Mouse (Mus musculus) ZHBTc4 (cell line): ENCODE measurements at regions not wholly inside any gene's neighbourhood (a gene's known extent, or its start where the extent isn't known, plus 50 kb on each side); places are given as distances from the start of the nearest gene placed in this dataset.
"Not testable (repeated sequence)": the region's sequence is repeated elsewhere in the genome, so short reads cannot be mapped to it uniquely, and the experiment has no call there.

Experiments used
- DNase-seq: peaks from one replicate; pipeline ENCODE4 v3.0.0-alpha.2; 2011; ENCODE audit warnings: low read depth, low spot score

DNA sequence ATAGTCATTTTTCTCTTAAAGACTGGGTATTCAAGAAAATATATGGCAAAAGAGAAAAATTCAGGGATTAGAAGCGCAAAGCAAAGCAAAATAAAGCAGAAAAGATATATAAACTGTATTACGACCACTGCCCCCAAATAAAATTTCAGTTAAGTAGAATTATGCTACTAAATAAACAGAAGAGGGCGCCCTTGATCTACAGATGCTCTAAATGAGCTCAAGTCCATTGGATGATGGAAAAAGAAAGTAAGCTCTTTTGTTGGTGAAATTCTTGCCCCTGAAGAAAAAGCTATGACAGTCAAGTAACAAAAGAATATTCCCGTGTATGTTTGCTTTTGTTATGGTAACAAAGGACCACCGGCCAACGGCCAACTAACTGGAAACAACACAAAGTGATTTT is 165.5 kb upstream of the Stk26 start:
- peak; percentile 47 for DNase-seq

DNA sequence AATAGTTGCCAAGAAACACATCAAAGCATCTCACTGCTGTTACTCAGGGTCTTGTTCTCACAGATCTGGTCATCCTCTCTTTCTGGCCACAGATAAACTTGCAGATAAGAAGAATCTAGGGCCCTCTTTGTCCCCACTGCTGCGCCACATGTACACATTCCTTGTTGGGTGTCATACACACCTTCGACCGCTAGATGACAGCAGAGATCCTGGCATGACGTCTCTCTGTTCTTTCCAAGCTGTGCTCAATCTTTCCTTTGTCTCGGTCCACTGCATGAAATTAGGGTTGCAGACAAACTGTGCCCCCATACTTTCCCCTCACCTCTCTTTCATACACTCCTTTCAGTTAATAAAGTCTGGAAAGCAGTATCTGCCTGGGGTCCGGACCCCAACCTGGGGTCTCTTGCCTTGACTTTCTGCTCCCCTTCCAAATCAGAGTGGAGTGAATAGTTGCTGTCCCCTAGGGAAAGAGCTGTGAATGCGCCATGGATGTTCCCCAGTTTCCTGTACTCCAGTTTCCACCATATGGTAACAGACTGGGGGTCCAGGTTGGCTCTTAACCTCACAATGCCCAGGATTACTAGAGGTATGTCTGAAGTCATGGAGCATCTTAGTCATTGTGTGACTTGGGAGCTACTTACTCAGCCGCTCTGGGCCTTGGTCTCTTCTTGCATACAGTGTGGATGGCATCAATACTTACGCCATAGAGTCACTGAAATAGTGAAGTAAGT is 182.8 kb upstream of the Stk26 start:
- peak; percentile 61 for DNase-seq

DNA sequence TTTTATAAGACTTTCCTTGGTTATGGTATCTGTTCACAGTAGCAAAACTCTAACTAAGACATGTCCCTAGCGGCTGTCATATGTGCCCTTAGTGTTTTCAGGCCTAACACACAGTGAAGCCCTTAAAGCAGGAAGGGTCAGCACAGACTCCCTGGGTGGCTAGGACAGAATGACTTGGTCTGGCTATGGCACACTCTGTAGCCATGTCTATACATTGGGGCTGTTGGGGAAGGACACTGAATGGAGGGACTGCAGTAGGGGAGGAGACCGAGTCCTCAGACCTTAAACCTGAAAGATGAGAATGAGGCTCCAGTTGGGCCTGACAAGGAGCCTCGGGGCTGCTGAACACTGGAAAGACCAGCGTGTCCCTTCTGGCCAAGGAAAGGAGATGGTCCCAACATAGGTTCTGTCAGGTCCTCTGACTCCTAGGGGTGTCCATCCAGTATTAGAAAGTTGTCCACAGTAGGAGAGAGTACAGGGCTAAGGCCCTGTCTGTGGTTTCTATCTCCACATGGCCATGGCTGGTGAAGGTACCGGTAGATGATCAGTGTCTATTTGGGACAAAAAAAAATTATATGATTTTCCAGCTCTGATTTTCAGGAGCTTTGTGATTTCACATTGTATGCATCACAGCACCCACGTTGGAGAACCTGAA is 183.5 kb upstream of the Stk26 start:
- DNase-seq, result no peak

DNA sequence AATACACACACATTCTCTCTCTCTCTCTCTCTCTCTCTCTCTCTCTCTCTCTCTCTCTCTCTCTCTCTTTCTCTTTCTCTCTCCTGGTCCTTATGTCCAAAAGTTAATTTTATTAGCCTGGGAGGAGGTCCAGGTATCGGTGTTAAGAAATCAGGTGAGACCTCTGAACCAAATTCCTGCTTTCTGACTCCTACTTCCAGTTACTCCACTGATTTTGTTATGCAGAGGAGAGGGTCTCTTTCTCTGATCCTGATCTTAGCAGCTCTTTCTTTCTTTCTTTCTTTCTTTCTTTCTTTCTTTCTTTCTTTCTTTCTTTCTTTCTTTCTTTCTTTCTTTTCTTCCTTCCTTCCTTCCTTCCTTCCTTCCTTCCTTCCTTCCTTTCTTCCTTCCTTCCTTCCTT is 185.5 kb upstream of the Stk26 start:
- DNase-seq, result not testable (repeated sequence)

DNA sequence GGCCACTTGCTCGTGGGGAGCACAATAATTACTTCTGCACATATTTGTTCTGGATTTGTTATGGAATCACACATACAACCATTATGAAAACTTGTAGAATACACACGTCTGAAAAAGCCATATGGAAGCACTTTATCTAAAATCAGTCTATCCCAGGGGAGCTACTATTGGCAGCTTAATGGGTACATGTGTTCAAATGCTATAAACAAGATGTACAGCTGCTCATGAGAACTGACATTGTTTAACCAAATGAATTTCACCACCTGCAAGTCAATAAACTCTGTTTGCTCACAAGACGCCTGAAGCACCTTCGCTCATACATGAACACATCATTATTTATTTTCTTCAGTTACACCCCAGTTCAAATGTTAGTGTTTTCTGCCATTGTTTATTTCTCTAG is 199.5 kb upstream of the Stk26 start:
- DNase-seq, result no peak

DNA sequence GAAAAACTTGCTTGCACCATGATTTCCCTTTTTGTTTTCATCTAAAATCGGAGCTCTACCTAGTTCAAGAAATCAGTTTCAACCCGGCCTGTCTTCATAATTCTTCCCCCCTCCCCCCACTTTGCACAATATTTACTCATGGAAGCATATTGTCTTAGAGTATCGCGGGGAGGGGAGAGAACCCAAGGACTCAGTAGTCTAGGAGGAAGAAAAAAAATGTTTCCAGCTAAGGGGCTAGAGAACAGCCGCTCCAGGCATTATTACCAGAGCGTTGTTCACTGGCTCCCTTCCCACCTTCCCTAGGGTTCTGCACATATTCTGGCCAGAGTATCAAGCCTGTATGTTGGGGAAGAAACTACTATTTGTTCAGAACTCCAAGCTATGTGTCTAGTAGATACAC is 205.2 kb upstream of the Stk26 start:
- no peak for DNase-seq

DNA sequence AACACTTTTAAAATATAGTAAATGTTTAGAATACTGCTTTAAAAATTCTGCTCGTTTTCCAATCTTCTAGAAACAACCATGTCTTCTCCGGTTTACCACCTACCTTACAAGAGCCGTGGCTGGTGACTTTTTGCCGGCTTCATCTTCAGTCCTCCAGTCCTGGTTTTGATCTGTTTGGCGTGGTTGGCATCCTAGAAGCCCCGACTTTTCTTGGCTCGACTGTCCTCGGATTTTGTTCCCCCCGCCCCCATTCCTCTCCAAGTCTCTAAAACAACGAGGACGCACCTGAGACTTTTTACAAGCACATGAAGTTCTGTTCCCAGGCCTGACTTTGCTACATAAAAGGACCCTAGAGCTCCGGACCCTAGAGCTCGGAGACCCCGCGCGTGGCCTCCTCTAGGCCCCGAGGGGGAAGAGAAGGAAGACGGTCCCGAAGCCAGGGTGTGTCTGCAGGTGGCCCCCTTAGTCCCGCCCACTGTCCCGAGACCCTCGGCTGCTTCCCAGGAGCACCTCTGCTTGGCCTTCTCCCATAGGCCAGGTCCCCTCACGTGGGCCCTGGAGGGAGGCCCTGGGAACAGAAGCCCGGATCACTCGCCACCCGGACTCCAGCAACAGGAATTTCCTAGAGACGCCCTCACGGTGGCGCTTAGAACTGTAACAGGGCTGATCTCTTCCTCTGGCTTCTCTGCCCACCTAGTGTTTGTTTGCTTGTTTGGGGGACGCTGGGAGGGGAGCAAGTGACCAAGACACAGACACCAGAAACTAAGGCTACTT is 205.8 kb upstream of the Stk26 start:
- DNase-seq, result peak; percentile 95

DNA sequence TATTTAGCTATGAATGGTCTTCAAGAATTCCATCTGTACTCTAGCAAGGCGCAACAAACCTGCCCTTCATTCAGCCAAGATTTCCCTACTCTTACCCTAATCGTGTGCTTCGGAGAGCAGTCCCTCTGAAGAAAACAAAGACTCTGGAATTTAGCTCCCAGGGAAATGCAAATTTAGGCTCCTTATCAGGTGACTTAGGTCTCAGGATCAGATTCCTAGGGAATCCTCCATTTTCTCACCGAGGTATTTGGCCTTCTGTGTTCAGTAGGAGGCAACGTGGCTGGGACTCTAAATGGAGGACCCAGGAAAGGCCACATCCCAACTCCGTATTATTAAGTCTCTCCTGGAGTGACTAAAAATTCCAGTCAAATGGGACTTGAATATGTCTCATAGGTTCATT is 204.2 kb upstream of the Olfr1324 start:
- DNase-seq, result peak; percentile 76

DNA sequence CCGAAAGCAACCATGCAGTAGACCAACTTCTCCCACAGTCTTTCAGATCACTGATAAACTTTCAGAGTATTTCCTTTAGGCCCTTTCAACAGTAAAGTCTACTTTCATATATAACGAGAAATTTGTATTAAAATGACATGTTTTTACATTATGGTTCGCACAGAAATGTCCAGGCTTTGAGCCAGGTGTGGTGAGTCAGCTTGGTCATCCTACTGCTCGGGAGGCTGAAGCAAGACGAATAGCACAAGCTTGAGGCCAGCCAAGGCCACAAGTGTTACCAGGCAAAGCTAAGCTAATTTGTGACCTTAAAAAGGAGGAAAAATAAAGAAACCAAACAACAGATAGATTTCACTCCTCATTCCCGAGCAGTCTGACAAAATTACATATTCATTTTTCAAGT is 197.0 kb upstream of the Olfr1324 start:
- no peak for DNase-seq

DNA sequence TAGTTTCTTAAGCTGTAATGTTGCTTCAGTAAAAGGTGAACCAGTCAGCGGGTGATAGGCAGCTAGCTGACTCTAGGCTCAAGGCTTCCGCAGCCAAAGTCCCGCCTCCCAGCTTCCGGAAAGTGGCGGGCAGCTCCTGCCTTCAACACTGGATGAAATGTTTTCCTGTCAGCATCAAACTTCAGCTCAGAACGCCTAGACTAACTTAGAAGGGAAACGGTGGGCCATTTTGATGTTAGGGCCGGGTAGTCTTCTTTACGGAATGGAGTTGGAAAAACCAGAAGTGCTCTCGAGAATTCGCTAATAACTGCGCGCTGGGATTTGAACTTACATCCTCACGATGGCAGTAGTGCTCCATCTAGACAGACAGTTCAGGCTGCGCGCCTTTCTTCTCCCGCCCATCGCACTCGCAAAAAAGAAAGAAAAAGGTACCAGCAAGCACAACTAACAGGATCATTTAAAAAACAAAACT is 194.7 kb upstream of the Olfr1324 start:
- DNase-seq, result peak; percentile 80

DNA sequence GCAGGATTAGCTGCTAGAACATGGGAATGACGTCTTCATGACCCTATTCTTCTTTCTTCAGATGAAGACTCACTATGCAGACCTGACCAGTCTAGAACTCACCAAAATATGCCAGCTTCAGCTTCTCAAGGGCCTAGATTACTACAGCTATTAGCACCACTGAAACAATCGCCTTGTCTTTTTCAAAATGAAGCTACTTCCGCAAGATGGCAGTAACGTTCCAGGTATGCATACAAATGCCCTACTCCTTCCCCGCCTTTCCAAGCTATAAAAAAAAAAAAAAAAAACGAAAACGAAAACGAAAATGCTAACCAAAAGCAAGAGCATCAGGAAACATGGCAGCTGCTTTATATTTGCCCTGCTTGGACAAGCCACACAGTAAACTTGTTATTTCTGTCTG is 192.6 kb upstream of the Olfr1324 start:
- DNase-seq, result peak; percentile 44

DNA sequence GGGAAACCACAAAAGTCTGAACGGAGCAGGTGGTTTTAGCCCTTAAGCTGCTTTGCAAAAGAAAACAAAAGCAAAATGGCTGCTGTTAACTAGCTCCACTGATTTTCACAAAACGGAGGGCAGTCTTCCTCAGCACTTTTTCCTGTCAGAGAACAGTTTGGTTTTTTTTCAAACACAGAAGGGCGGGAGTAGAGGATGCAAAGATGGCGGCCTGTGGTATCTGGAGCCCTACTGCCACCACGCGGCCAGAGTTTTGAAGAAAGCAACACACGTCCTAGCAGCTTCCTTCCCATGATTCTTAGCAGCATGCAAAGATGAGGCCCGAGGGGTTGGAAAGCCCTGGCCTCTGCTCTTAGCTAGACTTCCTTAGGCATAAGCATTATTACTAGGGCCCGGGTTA is 191.6 kb upstream of the Olfr1324 start:
- peak; percentile 92 for DNase-seq

DNA sequence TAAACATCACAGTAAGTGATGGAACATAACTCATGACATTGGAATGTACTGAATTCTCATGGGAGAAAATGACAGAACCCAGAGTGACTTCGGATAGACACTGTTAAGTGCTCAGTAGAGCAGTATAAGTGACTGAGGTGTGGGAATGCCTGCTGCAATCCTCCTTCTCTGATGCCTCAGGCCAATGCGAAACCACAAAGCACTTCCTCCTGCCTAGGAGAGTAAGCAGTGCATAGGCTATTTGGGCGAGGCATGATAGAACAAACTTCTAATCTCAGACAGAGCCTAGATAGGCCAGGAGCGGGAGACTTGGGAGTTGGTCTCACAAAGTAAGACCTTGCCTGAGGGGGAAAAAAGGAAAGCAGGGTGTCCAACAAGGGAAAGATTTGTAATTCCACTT is 190.6 kb upstream of the Olfr1324 start:
- DNase-seq, result peak; percentile 18

DNA sequence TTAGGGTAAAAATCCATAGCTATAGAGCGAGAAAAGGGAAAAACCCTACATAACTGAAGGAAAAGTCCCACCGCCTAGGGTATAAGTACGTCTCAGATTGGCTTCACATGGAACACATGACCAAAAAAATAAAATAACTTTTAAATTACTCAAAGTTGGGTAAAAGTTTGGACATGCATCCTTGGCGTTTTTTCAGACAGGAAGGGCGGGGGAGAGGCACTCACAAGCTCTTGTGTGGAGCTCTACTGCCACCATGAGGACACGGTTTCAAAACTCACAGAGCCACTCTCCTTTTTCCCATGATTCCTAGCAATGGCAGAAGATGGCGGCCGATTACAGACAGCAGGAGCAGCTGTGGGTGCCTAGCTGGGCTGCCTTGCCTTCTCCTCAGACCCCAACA is 188.6 kb upstream of the Olfr1324 start:
- peak; percentile 70 for DNase-seq

DNA sequence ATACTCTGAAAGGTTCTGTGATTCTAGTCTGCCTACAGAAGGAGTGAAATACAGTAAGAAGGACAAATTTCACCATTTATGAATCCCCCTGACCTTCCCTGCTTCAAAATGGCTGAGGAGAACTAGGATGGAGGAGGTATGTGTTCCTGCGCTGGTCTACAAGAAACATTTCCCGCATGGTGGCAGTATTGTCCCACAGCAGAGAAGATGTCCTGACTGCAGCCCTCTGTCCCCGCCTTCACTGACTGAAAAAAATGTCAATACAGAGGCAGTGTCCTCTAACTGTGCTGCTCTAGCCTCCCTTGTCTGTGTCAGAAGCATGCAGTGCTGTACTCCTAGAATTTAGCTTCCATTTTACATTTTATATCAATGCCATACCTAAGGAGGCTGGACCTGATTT is 186.6 kb upstream of the Olfr1324 start:
- peak; percentile 83 for DNase-seq

DNA sequence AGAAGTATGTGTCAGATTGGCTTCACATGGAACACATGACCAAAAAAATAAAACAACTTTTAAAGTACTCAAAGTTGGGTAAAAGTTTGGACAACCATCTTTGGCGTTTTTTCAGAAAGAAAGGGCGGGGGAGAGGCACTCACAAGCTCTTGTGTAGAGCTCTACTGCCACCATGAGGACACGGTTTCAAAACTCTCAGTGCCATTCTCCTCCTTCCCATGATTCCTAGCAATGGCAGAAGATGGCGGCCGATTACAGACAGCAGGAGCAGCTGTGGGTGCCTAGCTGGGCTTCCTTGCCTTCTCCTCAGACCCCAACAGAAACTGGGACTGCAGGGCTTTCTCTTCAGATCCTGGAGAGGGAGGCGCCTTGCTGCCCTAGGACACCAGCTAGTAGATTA is 186.1 kb upstream of the Olfr1324 start:
- peak; percentile 83 for DNase-seq

DNA sequence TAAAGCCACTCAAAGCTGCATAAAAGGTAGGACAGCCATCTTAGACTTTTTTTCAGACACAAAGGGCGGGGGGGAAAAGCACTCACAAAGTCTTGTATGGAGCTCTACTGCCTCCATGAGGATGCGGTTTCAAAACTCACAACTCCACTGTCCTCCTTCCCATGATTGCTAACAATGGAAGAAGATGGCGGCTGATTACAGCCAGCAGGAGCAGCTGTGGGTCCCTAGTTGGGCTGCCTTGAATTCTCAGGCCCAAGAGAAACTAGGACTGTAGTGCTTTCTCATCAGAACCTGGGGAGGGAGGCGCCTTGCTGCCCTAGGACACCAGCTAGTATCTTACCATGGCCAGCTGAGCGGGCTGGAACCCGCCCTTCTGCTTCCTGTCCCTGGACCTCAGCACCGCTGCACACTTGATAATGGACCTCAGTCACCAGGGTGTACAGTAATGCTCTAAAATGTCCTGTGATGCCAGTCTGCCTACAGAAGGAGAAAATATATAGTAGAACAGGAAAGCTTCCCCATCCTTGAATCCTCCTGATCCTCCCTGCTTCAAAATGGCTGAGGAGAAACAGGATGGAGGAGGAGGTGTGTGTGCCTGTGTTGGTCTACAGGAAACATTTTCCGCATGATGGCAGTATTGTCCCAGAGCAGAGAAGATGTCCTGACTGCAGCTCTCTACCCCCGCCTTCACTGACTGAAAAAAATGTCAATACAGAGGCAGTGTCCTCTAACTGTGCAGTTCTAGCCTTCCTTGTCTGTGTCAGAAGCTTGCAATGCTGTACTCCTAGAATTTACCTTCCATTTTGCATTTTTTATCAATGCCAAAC is 183.7 kb upstream of the Olfr1324 start:
- DNase-seq, result peak; percentile 80

DNA sequence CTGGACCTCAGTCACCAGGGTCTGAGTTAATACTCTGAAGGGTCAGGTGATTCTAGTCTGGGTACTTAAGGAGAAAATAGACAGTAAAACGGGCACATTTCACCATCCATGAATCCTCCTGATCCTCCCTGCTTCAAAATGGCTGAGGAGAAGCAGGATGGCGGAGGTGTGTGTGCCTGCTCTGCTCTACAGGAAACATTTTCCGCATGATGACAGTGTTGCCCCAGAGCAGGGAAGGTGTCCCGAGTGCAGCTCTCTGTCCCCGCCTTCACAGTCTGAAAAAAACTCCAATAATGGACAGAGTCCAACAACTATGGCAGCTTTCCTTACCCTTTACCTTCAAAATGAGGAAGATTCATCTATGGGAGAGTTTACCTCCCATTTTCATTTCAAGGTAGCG is 179.8 kb upstream of the Olfr1324 start:
- not testable (repeated sequence) for DNase-seq

DNA sequence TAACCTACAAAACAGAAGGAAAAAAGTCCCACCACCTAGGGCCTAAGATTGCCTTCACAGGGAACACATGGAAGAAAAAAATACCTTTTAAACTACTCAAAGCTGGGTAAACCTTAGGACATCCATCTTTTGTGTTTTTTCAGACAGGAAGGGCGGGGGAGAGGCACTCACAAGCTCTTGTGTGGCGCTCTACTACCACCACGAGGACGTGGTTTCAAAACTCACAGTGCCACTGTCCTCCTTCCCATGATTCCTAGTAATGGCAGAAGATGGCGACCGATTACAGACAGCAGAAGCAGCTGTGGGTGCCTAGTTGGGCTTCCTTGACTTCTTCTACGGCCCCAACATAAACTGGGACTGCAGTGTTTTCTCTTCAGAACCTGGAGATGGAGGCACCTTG is 179.3 kb upstream of the Olfr1324 start:
- DNase-seq, result peak; percentile 63

DNA sequence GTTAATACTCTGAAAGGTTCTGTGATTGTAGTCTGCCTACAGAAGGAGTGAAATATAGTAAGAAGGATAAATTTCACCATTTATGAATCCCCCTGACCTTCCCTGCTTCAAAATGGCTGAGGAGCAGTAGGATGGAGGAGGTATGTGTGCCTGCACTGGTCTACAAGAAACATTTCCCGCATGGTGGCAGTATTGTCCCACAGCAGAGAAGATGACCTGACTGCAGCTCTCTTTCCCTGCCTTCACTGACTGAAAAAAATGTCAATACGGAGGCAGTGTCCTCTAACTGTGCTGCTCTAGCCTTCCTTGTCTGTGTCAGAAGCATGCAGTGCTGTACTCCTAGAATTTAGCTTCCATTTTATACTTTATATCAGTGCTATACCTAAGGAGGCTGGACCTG is 177.2 kb upstream of the Olfr1324 start:
- DNase-seq, result peak; percentile 64

DNA sequence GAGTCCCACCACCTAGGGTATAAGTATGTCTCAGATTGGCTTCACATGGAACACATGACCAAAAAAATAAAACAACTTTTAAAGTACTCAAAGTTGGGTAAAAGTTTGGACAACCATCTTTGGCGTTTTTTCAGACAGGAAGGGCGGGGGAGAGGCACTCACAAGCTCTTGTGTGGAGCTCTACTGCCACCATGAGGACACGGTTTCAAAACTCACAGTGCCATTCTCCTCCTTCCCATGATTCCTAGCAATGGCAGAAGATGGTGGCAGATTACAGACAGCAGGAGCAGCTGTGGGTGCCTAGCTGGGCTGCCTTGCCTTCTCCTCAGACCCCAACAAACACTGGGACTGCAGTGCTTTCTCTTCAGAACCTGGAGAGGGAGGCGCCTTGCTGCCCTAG is 176.7 kb upstream of the Olfr1324 start:
- peak; percentile 44 for DNase-seq

DNA sequence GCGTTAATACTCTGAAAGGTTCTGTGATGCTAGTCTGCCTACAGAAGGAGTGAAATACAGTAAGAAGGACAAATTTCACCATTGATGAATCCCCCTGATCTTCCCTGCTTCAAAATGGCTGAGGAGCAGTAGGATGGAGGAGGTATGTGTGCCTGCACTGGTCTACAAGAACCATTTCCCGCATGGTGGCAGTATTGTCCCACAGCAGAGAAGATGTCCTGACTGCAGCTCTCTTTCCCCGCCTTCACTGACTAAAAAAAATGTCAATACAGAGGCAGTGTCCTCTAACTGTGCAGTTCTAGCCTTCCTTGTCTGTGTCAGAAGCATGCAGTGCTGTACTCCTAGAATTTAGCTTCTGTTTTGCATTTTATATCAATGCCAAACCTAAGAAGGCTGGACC is 174.6 kb upstream of the Olfr1324 start:
- DNase-seq, result peak; percentile 83
